Mouse (Mus musculus): Measurements from ENCODE around the gene Tex2.

DNA sequence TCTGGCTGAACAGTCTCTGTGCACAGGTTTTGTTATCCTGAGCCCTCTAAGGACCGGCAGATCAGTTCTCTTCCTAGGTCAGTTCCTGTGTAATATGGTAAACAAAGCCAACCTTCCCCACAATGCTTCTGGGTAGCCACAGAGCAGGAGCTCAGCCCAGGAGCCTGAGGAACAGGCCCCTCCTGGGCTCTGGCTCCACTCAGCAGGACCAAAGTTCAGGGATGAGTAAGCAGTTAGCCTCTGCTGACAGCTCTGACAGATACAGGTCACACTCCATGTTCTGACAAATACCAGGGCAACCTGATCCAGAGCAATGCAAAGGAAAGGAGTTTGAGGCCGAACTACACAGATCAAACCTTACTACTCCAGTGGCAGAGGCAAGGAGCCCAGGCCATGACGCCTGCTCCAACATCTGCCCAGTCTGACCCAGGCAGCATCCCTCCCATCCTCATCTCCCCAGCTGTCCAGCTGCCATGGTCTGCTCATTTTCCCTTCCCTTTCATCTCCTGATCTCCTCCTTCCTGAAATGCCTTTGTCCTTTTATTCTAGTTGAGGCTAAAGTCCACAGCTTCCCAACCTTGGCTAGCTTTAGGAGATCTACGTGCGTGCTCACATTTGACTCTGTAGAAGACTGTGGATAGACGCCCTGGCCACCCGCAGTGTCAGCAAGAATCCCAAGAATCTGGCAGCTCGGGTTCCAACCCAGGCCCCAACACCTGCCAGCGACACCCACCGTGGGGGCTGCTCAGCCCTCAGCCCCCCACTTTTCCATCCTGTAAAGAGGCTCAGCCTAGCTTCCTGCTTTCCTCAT, 57.2 kb downstream of the Tex2 start:
- TF ChIP-seq POLR2A (IDR thresholded peaks at IDR 0.05; ENCODE audit: insufficient read depth, low read depth, low read length), result no peak
- no peak for TF ChIP-seq CTCF (IDR thresholded peaks at IDR 0.05; ENCODE audit: insufficient read depth, low read depth, low read length)

Measured in olfactory bulb, adult 2 months (tissue).